Mouse (Mus musculus) lung, postnatal 0 days (tissue): Measurements from ENCODE around the gene Mab21l1.

Source experiments
- CTCF ChIP-seq: IDR thresholded peaks from 2 replicates; pipeline ENCODE4 v1.5.1; 2016; ENCODE audit warnings: antibody characterized with exemption, mild to moderate bottlenecking
- EP300 ChIP-seq: IDR thresholded peaks from 2 replicates; pipeline ENCODE4 v1.6.1; 2016; ENCODE audit warnings: antibody characterized with exemption, mild to moderate bottlenecking, control low read depth

DNA sequence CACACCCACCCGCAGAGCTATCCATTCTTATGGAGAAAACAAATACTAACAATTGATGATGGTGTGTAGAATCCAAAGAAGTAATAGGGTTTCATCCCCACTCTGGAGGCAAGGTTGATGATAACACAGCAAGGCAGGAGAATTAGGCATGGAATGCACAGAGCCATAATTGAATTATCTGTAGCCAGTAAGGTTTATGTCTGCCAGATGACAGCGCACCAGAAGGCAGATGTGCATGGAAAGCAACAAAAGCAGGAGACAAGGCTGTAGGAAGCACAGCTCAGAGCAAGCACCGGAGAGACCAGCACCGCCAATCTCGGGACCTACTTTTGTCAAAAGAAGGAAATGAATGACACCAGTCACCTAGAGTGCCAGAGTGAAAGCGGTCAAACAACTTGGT lies 28.4 kb upstream of the Mab21l1 start:
- no peak for TF ChIP-seq CTCF
- TF ChIP-seq EP300 = no peak
